Mouse (Mus musculus) adrenal gland (tissue): ENCODE results near the gene Lgr6.
"Not testable (repeated sequence)": the region's sequence is repeated elsewhere in the genome, so short reads cannot be mapped to it uniquely, and the experiment has no call there.

Experiments
- intact Hi-C: fragments of 180-260 bp; cut with DNase I; formaldehyde crosslinking; loops from one replicate; pipeline ENCODE4 v1.15.1; 2025

Lgr6 gene

GRCm38 (mm10) chr1:135129543-135130183, 24.6 kb upstream of the Lgr6 start:
- intact Hi-C loops = no loop called here

- intact Hi-C loops = no loop called here
Measured at GRCm38 (mm10) chr1:135128986-135129385, 23.9 kb upstream of the Lgr6 start.

GRCm38 (mm10) chr1:135128011-135128441, 22.9 kb upstream of the Lgr6 start:
- intact Hi-C loops = no loop called here

- intact Hi-C loops = no loop called here
Measured at GRCm38 (mm10) chr1:135126443-135127027, 21.5 kb upstream of the Lgr6 start.

- intact Hi-C loops = no loop called here
Measured at GRCm38 (mm10) chr1:135125990-135126389, 20.9 kb upstream of the Lgr6 start.

GRCm38 (mm10) chr1:135124573-135125363, 19.7 kb upstream of the Lgr6 start:
- intact Hi-C loops = no loop called here

- intact Hi-C loops = no loop called here
Measured at GRCm38 (mm10) chr1:135112661-135113060, 7.6 kb upstream of the Lgr6 start.

- intact Hi-C loops = not testable (repeated sequence)
Measured at GRCm38 (mm10) chr1:135111271-135111670, 6.2 kb upstream of the Lgr6 start.

GRCm38 (mm10) chr1:135110075-135110474, 5.0 kb upstream of the Lgr6 start:
- intact Hi-C loops = loop anchor here (1.0 kb wide), 1 partner anchor 26 kb away; no protein-coding TSS in a partner anchor

GRCm38 (mm10) chr1:135108611-135109010, 3.5 kb upstream of the Lgr6 start:
- intact Hi-C loops = no loop called here

GRCm38 (mm10) chr1:135105951-135106350, 875 bp upstream of the Lgr6 start:
- intact Hi-C loops = loop anchor here (1.0 kb wide), 1 partner anchor 117 kb away; no protein-coding TSS in a partner anchor

GRCm38 (mm10) chr1:135100400-135100799, 4.7 kb downstream of the Lgr6 start:
- intact Hi-C loops = no loop called here

GRCm38 (mm10) chr1:135098441-135098840, 6.6 kb downstream of the Lgr6 start:
- intact Hi-C loops = no loop called here

- intact Hi-C loops = no loop called here
Measured at GRCm38 (mm10) chr1:135097441-135097840, 7.6 kb downstream of the Lgr6 start.

GRCm38 (mm10) chr1:135096312-135096711, 8.8 kb downstream of the Lgr6 start:
- intact Hi-C loops = no loop called here

- intact Hi-C loops = no loop called here
Measured at GRCm38 (mm10) chr1:135095189-135095588, 9.9 kb downstream of the Lgr6 start.

- intact Hi-C loops = no loop called here
Measured at GRCm38 (mm10) chr1:135094723-135095122, 10.4 kb downstream of the Lgr6 start.

GRCm38 (mm10) chr1:135090914-135091313, 14.2 kb downstream of the Lgr6 start:
- intact Hi-C loops = no loop called here

- intact Hi-C loops = no loop called here
Measured at GRCm38 (mm10) chr1:135089626-135090025, 15.4 kb downstream of the Lgr6 start.

- intact Hi-C loops = no loop called here
Measured at GRCm38 (mm10) chr1:135087414-135087813, 17.7 kb downstream of the Lgr6 start.

GRCm38 (mm10) chr1:135086015-135086414, 19.1 kb downstream of the Lgr6 start:
- intact Hi-C loops = no loop called here

GRCm38 (mm10) chr1:135085296-135085871, 19.7 kb downstream of the Lgr6 start:
- intact Hi-C loops = no loop called here
